Mouse (Mus musculus): ENCODE results near the gene Snap47.

- TF ChIP-seq CTCF (IDR thresholded peaks at IDR 0.05; ENCODE audit: low read depth, low read length) (no peak), GATA1 (IDR thresholded peaks at IDR 0.05; ENCODE audit: borderline replicate concordance, low read length) (no peak), POLR2AphosphoS5 (IDR thresholded peaks at IDR 0.05; ENCODE audit: insufficient replicate concordance, low read depth, low read length) (no peak), TAL1 (conservative IDR thresholded peaks at IDR 0.05; ENCODE audit: low read depth, low read length) (no peak)
These were observed 50.1 kb downstream of the Snap47 start for GRCm38 (mm10) chr11:59400876-59401275.
